Mouse (Mus musculus) ES-E14 (cell line): ENCODE data around the gene Gtf3c3. TPM values are rescaled to one million over a fixed set of nuclear protein-coding genes. Genes with fewer than 3 reads are reported as not detected.

Experiments used
- DNase-seq: peaks from one replicate; pipeline ENCODE4 v3.0.0-alpha.2; 2013; ENCODE audit warnings: low read depth, low spot score
- H3K27ac ChIP-seq: 2 replicates; pipeline ENCODE4 v1.5.1; 2012; ENCODE audit warnings: low read depth, mild to moderate bottlenecking, low read length, moderate library complexity, mixed read lengths; ENCODE audit not compliant: poor library complexity, insufficient read depth, severe bottlenecking
- H3K36me3 ChIP-seq: 2 replicates; pipeline ENCODE4 v1.6.1; 2012; ENCODE audit warnings: mild to moderate bottlenecking, low read length, moderate library complexity, mixed read lengths; ENCODE audit not compliant: control insufficient read depth, poor library complexity, insufficient read depth, severe bottlenecking
- H3K4me1 ChIP-seq, 2 experiments: fragments of 150-350 bp in 1 of 2; sonication (generic) in 1 of 2; 2 replicates each; pipeline ENCODE4 v1.6.1; 2012; ENCODE audit warnings: low read length in 2 of 2, mild to moderate bottlenecking in 1 of 2, mixed read lengths in 1 of 2; ENCODE audit not compliant: control insufficient read depth in 2 of 2, insufficient read depth in 2 of 2, poor library complexity in 1 of 2
- H3K4me3 ChIP-seq, 2 experiments: fragments of 150-350 bp in 1 of 2; sonication (generic) in 1 of 2; 2 replicates each; pipeline ENCODE4 v1.5.1; 2012; ENCODE audit warnings: low read length in 2 of 2, low read depth in 1 of 2, mild to moderate bottlenecking in 1 of 2, mixed read lengths in 1 of 2; ENCODE audit not compliant: insufficient read depth in 1 of 2, poor library complexity in 1 of 2, severe bottlenecking in 1 of 2
- H3K9ac ChIP-seq: 2 replicates; pipeline ENCODE4 v1.6.1; 2012; ENCODE audit warnings: low read depth, mild to moderate bottlenecking, low read length, mixed read lengths; ENCODE audit not compliant: poor library complexity, insufficient read depth, severe bottlenecking
- H3K9me3 ChIP-seq: fragments of 150-350 bp; sonication (generic); 2 replicates; pipeline ENCODE4 v1.6.1; 2012; ENCODE audit warnings: low read depth, mild to moderate bottlenecking, low read length; ENCODE audit not compliant: control insufficient read depth, insufficient read depth
- CHD2 ChIP-seq: IDR thresholded peaks from 2 replicates; pipeline ENCODE4 v1.6.1; 2014; ENCODE audit warnings: mild to moderate bottlenecking, low read depth, low read length, inconsistent platforms
- HCFC1 ChIP-seq: IDR thresholded peaks from 2 replicates; pipeline ENCODE4 v1.6.1; 2012; ENCODE audit warnings: low read length, inconsistent platforms, borderline replicate concordance; ENCODE audit not compliant: insufficient read depth
- MAFK ChIP-seq: IDR thresholded peaks from 2 replicates; pipeline ENCODE4 v1.6.1; 2014; ENCODE audit warnings: mild to moderate bottlenecking, low read depth, low read length, inconsistent platforms; ENCODE audit not compliant: insufficient read depth
- ZC3H11A ChIP-seq: IDR thresholded peaks from 2 replicates; pipeline ENCODE4 v1.6.1; 2012; ENCODE audit warnings: low read depth, mild to moderate bottlenecking, inconsistent platforms, low read length, borderline replicate concordance
- ZNF384 ChIP-seq: IDR thresholded peaks from 2 replicates; pipeline ENCODE4 v1.6.1; 2012; ENCODE audit warnings: low read depth, low read length, inconsistent platforms
- in situ Hi-C, 2 experiments: fragments of 600-800 bp; cut with MboI; formaldehyde crosslinking; loops; one replicate each; pipeline ENCODE4 v1.15.1; 2025; ENCODE audit warnings: low sequenced_read_pairs in 2 of 2, inconsistent platforms in 1 of 2; ENCODE audit not compliant: unreplicated experiment in 2 of 2
- total RNA-seq: library from RNA; depleted of rRNA; stranded (reverse); fragments of 300-350 nt; gene quantifications from 2 replicates; pipeline ENCODE4 v1.2.3, GENCODE M21; 2012

Gtf3c3 gene
- total RNA-seq, 1 experiment: 29.9 TPM

GRCm38 (mm10) chr1:54467366-54467765 lies 28.6 kb upstream of the Gtf3c3 start:
- Histone ChIP-seq H3K9me3 (no peaks in the 10 kb centered on the region), H3K4me1 (no peaks in the 10 kb centered on the region), H3K9ac (no peak overlapping the region), H3K36me3 (no peaks in the 10 kb centered on the region), H3K4me3 (no peak overlapping the region), H3K27ac (no peak overlapping the region)
- TF ChIP-seq ZC3H11A (no peak), CHD2 (no peak), MAFK (no peak), HCFC1 (no peak), ZNF384 (no peak)
- in situ Hi-C loops: no loop called here
- no peak for DNase-seq

- in situ Hi-C loops: no loop called here
- TF ChIP-seq HCFC1 (no peak), MAFK (peak; percentile 77)
- H3K9me3 ChIP-seq: no peaks in the 10 kb centered on the region
- no peak for DNase-seq
- H3K9ac ChIP-seq: no peak overlapping the region
- no peaks in the 10 kb centered on the region for H3K36me3 ChIP-seq
- no peak overlapping the region for H3K27ac ChIP-seq
- no peak overlapping the region for H3K4me3 ChIP-seq
- H3K4me1 ChIP-seq: no peaks in the 10 kb centered on the region
These were observed 13.3 kb upstream of the Gtf3c3 start for GRCm38 (mm10) chr1:54452116-54452515.

GRCm38 (mm10) chr1:54448833-54449232 lies 10.1 kb upstream of the Gtf3c3 start:
- TF ChIP-seq HCFC1 (no peak), CHD2 (no peak), ZNF384 (no peak), ZC3H11A (no peak), MAFK (no peak)

GRCm38 (mm10) chr1:54443641-54444040 lies 4.9 kb upstream of the Gtf3c3 start:
- in situ Hi-C loops: no loop called here
- peak; percentile 34 for DNase-seq
- H3K27ac ChIP-seq: no peak overlapping the region

More at GRCm38 (mm10) chr1:54448833-54449232, 10.1 kb upstream of the Gtf3c3 start:
- Histone ChIP-seq H3K36me3 (no peaks in the 10 kb centered on the region), H3K9ac (no peak overlapping the region), H3K9me3 (no peaks in the 10 kb centered on the region), H3K27ac (no peak overlapping the region), H3K4me1 (peaks cover 2% of the 10 kb centered on the region in 2 experiments; a peak in 2 of 4 replicates), H3K4me3 (no peak overlapping the region)
- DNase-seq: no peak
- in situ Hi-C loops: no loop called here

GRCm38 (mm10) chr1:54439080-54439476 lies 307 bp upstream of the Gtf3c3 start:
- Histone ChIP-seq H3K9me3 (no peaks in the 10 kb centered on the region), H3K4me1 (peaks cover 0 to 5% of the 10 kb centered on the region in 2 experiments; a peak in 1 of 4 replicates), H3K9ac (no peak overlapping the region), H3K27ac (no peak overlapping the region), H3K4me3 (peak overlapping the region in 1 of 2 experiments; percentile 93; a peak in 1 of 4 replicates), H3K36me3 (no peaks in the 10 kb centered on the region)
- in situ Hi-C loops: no loop called here
- no peak for DNase-seq
- no peak for TF ChIP-seq MAFK
- TF ChIP-seq ZNF384: 0 out of 2 replicates have a peak, but pooled peaks have one; percentile 16

More at GRCm38 (mm10) chr1:54443641-54444040, 4.9 kb upstream of the Gtf3c3 start:
- H3K36me3 ChIP-seq: no peaks in the 10 kb centered on the region
- no peaks in the 10 kb centered on the region for H3K9me3 ChIP-seq
- peaks cover 2 to 5% of the 10 kb centered on the region in 2 experiments; a peak in 2 of 4 replicates for H3K4me1 ChIP-seq
- TF ChIP-seq HCFC1 (no peak), ZC3H11A (no peak), CHD2 (no peak), MAFK (no peak), ZNF384 (no peak)
- H3K4me3 ChIP-seq: no peak overlapping the region
- H3K9ac ChIP-seq: no peak overlapping the region
